Mouse (Mus musculus) Patski (cell line): ENCODE measurements at regions not wholly inside any gene's neighbourhood (a gene's known extent, or its start where the extent isn't known, plus 50 kb on each side); places are given as distances from the start of the nearest gene placed in this dataset.

Source experiments
- ATAC-seq: fragments of 100-300 bp; one replicate; pipeline ENCODE4 v1.8.0; 2021
- CTCF ChIA-PET: fragments of 350-600 bp; sonication (Branson Sonifier 250); formaldehyde crosslinking; loops from one replicate; lab custom pipeline; 2022; ENCODE audit warnings: inconsistent platforms; lab: Charles Lee
- POLR2A ChIA-PET: fragments of 350-600 bp; sonication (Branson Sonifier 250); formaldehyde crosslinking; loops from one replicate; lab custom pipeline; 2022; ENCODE audit warnings: antibody characterized with exemption, inconsistent platforms; lab: Charles Lee
- DNase-seq: peaks from one replicate; pipeline ENCODE4 v3.0.0-alpha.2; 2011; ENCODE audit warnings: low read depth, low spot score
- H3K27me3 ChIP-seq: fragments of 371-371 bp; one replicate; pipeline ENCODE4 v1.5.1; 2021
- CTCF ChIP-seq: fragments of 100-300 bp; IDR thresholded peaks from one replicate; pipeline ENCODE4 v1.5.1; 2021
- in situ Hi-C: fragments of 300-500 bp; cut with MboI; formaldehyde crosslinking; loops from 3 replicates; pipeline ENCODE4 v1.11.1; 2018; ENCODE audit warnings: low pct_unique_long_range_greater_than_20kb, mixed read lengths

- CTCF ChIA-PET = no interaction called here
- no peak for DNase-seq
- no peak for TF ChIP-seq CTCF
- in situ Hi-C loops = no loop called here
- POLR2A ChIA-PET = no interaction called here
- H3K27me3 ChIP-seq = no peaks in the 10 kb centered on the region
- ATAC-seq = no peak
These were observed 390.3 kb upstream of the Gm11114 start for GRCm38 (mm10) chr9:84922306-84922705.

- ChIA-PET CTCF (no interaction called here), POLR2A (no interaction called here)
- H3K27me3 ChIP-seq = no peaks in the 10 kb centered on the region
- no peak for DNase-seq
- ATAC-seq = no peak
- TF ChIP-seq CTCF = no peak
- in situ Hi-C loops = no loop called here
These were observed 388.6 kb upstream of the Gm11114 start for GRCm38 (mm10) chr9:84923966-84924365.

DNA sequence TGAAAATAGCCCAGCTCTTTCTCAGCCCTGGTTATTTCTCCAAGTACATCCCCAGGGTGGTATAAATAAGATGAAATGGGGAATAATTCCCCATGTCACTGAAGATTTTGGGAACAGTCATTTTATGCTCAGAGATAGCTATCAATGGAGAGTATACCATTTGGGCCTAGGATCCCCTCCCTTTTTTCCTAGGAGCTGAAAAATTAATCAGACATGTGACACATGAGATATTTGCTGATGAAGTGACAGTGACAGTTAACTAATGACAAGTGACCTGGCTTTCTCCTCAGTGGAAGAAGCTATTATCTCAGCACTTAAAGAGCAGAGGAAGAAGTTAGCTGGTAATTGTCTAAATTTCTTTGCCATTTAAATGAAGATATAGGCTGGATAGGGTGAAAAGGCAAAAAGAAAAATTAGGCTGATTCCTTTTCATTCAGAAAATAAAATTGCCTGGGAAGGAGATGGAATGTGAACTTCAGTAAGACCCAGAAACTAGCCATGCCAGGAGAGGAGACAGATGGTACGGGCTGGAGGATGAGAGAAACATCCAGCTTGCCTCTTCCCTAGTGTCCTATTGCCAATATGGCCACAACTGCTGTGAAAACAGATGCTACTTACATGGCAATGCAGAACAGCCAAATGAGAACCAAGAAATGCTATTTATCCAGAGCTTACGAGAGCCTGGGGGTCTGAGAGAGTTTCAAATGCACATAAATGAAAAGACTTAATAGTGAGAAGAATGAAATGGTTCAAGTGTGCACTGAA is 376.1 kb upstream of the Gm11114 start:
- ATAC-seq (no peak), DNase-seq (no peak)
- no peak for TF ChIP-seq CTCF
- in situ Hi-C loops = no loop called here
- H3K27me3 ChIP-seq = no peaks in the 10 kb centered on the region
- ChIA-PET POLR2A (no interaction called here), CTCF (no interaction called here)

- no peak for TF ChIP-seq CTCF
- ATAC-seq = no peak
- CTCF ChIA-PET = no interaction called here
- H3K27me3 ChIP-seq = no peaks in the 10 kb centered on the region
- in situ Hi-C loops = no loop called here
- POLR2A ChIA-PET = no interaction called here
- DNase-seq = no peak
These were observed 345.9 kb upstream of the Gm11114 start for GRCm38 (mm10) chr9:84966558-84967154.

DNA sequence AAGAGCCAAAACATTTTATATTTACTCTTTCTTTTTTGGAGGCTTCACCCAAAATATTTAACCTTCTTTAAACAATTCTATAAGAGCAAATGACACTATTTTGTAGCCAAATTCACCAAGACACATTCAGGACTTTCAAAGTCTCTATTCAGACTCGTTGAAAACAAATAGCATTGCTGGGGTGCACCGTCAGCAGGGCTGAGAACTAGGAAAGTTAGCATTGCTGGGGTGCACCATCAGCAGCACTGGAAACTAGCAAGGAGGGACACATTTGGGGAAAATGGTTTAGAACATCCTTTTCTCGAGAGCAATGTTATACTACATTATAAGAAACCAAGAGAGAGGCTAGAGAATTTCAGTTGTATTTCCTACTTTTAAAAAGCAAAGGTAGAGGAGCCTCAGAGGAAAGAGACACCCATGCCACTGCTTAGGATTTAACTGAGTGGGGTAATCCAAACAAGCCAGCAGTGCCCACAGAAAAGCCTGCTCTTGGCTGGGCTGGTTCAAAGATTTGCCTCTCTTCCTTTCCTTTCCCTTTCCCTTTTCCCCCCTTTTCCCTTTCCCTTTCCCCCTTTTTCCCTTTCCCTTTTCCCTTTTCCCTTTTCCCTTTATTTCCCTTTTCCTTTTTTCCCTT is 342.5 kb upstream of the Gm11114 start:
- ATAC-seq (no peak), DNase-seq (no peak)
- POLR2A ChIA-PET = no interaction called here
- in situ Hi-C loops = no loop called here
- TF ChIP-seq CTCF = no peak
- H3K27me3 ChIP-seq = no peaks in the 10 kb centered on the region
- CTCF ChIA-PET = no interaction called here

- no peak for ATAC-seq
- in situ Hi-C loops = no loop called here
- ChIA-PET POLR2A (no interaction called here), CTCF (no interaction called here)
- H3K27me3 ChIP-seq = no peaks in the 10 kb centered on the region
- no peak for TF ChIP-seq CTCF
- no peak for DNase-seq
These were observed 335.1 kb upstream of the Gm11114 start for GRCm38 (mm10) chr9:84977470-84977869.

DNA sequence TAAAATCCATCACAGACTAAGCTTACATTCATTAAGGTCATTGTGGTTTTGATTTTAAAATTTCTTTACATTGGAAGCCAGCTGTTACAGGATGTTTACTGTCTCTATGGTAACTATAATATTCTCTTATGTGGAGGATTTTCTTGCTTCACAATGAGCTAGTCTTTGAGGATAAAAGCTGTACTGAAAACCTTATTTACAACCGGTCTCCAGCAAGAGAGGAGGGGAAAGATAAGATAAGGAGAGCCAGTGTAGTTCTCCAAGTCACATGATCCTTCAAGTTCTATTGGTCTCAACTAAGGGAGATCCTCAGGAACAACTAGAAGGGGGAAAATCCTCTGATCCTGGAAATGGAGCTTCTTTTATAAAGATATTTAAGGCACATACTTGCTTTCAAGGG is 309.2 kb upstream of the Gm11114 start:
- CTCF ChIA-PET = no interaction called here
- peaks cover 2% of the 10 kb centered on the region for H3K27me3 ChIP-seq
- in situ Hi-C loops = no loop called here
- ATAC-seq (no peak), DNase-seq (no peak)
- POLR2A ChIA-PET = no interaction called here
- TF ChIP-seq CTCF = no peak

- CTCF ChIA-PET = no interaction called here
- no peak for TF ChIP-seq CTCF
- in situ Hi-C loops = no loop called here
These were observed 301.2 kb upstream of the Gm11114 start for GRCm38 (mm10) chr9:85011361-85011760.

GRCm38 (mm10) chr9:85048112-85048978 is 264.2 kb upstream of the Gm11114 start:
- DNase-seq (no peak), ATAC-seq (no peak)
- CTCF ChIA-PET = no interaction called here
- peaks cover 4% of the 10 kb centered on the region for H3K27me3 ChIP-seq
- POLR2A ChIA-PET = no interaction called here
- in situ Hi-C loops = no loop called here
- TF ChIP-seq CTCF = no peak

More at GRCm38 (mm10) chr9:85011361-85011760, 301.2 kb upstream of the Gm11114 start:
- DNase-seq (no peak), ATAC-seq (no peak)
- peaks cover 2% of the 10 kb centered on the region for H3K27me3 ChIP-seq
- POLR2A ChIA-PET = no interaction called here

DNA sequence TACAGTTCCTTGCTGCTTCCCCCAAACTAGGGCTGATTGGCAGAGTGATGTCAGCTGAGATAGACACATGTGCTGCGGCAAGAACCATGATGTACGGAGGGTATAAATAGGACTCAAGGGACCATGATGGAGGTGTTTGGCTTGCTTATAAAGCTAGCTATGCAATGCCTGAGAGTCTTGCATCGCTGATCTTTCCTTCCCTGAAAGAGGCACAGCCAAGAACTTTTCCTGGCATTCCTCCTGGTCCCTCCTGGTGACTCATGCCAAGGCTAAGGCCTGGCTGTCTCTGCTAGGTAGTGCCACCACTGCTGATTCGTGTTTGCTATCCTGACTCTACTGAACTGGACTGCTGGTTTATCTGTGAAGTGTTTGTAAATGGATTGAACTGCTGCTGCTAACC is 260.0 kb upstream of the Gm11114 start:
- ATAC-seq (no peak), DNase-seq (no peak)
- POLR2A ChIA-PET = no interaction called here
- H3K27me3 ChIP-seq = peaks cover 4% of the 10 kb centered on the region
- CTCF ChIA-PET = interaction anchor here (0.7 kb wide), 1 partner anchor 34 kb away, joined by 3 read pairs; no protein-coding TSS in a partner anchor
- in situ Hi-C loops = no loop called here
- no peak for TF ChIP-seq CTCF
